Comparison of ENCODE assay signal across 14 mouse cellular contexts in the genomic region with DNA sequence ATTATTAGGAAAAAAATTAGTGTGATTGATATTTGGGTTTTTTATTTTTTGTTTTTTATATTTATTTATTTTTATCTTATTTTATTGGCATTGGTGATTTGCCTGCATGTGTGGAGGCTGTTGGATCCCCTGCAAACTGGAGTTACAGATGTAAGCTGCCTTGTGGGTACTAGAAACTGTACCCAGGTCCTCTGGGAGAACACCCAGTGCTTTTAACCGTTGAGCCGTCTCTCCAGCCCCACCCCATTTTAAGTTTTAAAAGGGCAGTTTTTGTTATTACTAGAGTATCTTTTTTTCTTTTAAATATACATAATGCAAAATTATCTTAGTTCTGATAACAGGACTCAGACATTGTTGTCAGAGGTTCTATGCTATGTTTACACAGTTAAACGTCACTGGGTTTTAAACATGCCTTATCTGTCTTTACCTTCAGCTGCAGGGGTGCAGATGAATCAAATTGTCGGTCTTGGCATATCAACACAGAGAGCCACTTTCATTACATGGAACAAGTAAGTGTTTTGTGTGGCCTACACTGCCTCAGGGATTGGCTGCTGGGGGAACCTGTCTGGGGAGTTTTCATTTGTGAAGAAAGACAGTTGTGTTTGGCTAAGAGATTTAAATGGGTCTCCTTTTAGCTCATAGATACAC.
"Had no signal": no experiment of that assay in that cellular context is flagged by ENCODE, and none has a peak within 500 bp of the region (broad histone marks: within the 10 kb centered on the region; RNA-seq: fewer than 3 reads in every experiment).

No protein-coding gene starts in this region.

- H3K9me3 ChIP-seq: limb, embryonic 10.5 days; liver, embryonic 13.5 days; megakaryocyte, embryonic 14.5 days; midbrain, embryonic 12.5 days had no signal

- H3K4me3 ChIP-seq: left cerebral cortex, adult 2 months; limb, embryonic 10.5 days; liver, embryonic 13.5 days; megakaryocyte, embryonic 14.5 days; midbrain, embryonic 12.5 days had no signal

- H3K4me1 ChIP-seq: limb, embryonic 10.5 days; liver, embryonic 13.5 days; midbrain, embryonic 12.5 days had no signal

- H3K27me3 ChIP-seq: liver, embryonic 13.5 days; megakaryocyte, embryonic 14.5 days; midbrain, embryonic 12.5 days had no signal

- H3K4me2 ChIP-seq: liver, embryonic 13.5 days; lung, embryonic 14.5 days; midbrain, embryonic 12.5 days had no signal

- H3K27ac ChIP-seq: left cerebral cortex, adult 2 months; limb, embryonic 10.5 days; liver, embryonic 13.5 days; midbrain, embryonic 12.5 days had no signal

- ATAC-seq: inflammation-experienced regulatory T-cells, adult 6 months had no signal

- DNase-seq: kidney, adult 8-10 months; kidney, postnatal 25 days; liver, embryonic 13.5 days; lung, embryonic 14.5 days; lung, postnatal 10 days; lung, postnatal 4 days; right cerebral cortex, postnatal 14 days; thymus, adult 2 months; thymus, postnatal 36 days had no signal

- H3K9ac ChIP-seq: liver, embryonic 13.5 days; lung, embryonic 14.5 days; midbrain, embryonic 12.5 days had no signal

- H3K36me3 ChIP-seq: limb, embryonic 10.5 days; liver, embryonic 13.5 days; midbrain, embryonic 12.5 days had no signal
